Mouse (Mus musculus): ENCODE data around the gene Dcaf17.

Dcaf17 gene

DNA sequence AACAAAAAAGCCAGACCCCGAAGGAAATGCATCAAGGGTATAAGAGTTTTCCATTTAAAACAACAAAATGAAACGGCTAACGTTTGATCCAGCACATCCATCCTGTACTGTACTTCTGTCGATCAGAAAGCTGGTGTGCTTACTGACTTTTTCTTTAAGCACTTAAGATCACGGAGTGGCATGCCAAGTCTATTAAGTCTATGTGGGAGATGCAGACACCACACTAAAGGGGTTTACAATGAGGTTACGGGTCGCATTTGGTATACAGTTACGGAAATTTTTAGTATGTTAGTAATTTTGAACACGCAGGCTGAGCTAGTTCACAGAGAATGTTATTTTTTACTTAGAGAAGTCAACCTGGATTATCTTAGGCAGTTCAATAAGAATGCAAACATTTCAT is 412 bp upstream of the Dcaf17 start:
- peak; percentile 55 for DNase-seq (ENCODE audit: low read depth, low spot score)

DNA sequence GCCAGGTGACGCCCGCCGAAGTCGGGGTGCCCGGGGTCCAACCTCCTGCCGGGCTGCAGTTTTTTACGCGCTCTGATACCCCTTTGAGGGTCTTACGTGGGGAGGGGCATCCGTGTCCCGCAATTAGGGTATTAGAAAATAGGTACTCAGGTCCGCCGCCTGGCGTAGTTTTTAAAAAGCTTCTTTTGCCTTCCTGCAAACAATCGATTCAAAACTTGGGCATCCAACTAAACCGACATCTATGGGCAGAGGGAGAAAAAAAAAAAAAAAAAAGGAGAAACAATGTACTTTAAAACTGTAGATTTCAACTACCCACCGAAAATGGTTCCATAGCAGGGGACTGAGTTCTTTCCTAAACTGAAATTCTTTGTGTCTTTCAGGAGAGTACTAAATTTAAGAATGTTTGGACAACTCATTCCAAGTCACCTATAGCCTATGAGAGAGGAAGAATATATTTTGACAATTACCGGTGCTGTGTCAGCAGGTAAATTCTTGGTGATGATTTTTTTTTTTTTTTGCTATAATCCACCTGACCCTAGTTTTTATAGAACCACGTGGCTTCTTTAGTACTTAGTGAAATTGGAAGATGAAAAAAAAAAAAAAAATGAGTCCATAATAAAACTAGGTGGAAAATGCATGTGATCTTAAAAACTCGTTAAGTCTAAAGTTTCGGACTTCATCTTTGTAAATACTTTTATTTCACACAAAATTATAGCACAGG is 1.1 kb downstream of the Dcaf17 start:
- DNase-seq (ENCODE audit: low read depth, low spot score) = no peak

- no peak for DNase-seq (ENCODE audit: low read depth, low spot score)
These were observed 16.5 kb downstream of the Dcaf17 start for GRCm38 (mm10) chr2:71071601-71072000.

DNA sequence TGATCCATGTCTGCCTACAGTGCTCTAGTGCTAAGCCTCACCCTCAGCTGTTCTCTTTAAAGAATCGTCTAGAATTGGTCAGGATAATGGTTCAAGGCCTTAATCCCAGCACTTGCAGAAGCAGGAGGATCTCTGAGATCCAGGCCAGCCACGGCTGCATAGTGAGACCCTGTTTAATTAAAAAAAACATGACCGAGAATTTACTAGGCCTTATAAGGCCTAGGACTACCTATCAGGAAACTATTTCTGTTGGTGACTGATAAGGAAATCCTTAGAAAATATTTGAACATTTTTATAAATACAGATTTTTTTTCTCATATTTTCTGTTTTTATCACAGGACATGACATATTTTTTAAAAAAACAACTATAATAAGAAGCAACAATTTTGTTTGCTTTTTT is 18.2 kb downstream of the Dcaf17 start:
- no peak for DNase-seq (ENCODE audit: low read depth, low spot score)

DNA sequence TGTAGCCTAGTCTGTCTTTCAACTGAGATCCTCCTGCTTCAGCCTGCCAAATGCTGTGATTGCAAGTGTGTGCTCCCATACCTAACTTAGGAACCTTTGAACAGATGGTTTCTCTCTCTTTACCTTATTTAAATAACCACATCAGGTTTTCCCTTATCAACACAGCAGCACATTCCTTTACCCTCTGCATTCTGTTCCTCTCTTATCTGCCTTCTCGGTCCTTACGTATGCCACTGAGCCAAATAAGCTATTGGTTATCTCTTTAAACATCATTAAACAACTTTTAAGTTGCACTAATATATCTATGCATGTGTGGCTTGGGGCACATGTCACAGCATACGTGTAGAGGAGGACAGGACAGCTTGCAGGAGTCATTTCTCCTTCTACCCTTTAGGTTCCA is 18.7 kb downstream of the Dcaf17 start:
- DNase-seq (ENCODE audit: low read depth, low spot score) = no peak

- no peak for DNase-seq (ENCODE audit: low read depth, low spot score)
These were observed 27.3 kb downstream of the Dcaf17 start for GRCm38 (mm10) chr2:71082416-71082815.

DNA sequence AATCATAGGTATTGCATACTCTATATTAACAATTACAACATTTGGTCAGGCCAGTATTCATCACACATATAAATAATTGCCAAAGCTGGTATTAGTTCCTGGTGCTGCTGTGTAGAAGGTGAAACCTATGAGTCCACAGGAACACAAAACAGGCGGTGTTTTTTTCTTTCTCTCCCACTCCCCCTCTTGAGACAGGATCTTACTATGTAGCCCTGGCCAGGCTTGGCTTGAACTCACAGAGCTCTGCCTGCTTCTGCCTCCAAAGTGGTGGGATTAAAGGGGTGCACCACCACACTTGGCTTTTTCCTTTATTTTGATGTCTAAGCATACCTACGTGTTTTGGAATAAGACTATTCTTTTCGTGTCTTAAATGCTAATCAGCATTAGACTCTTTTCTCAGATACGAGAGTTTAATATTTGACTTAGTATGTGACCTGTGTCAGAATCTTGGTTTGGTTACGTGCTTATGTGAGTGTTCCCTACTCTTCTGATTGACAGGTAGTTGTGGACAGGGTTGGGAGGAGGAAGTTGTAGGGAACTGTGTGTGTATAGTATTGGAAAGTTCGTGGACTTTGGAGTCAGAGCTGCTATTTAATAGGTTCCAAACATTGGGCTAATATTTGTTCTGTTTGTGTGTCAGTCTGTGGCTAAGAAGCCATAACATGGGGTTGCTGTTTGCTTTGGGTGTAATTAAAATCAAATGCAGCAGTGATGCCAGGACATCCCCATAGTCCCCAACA is 28.5 kb downstream of the Dcaf17 start:
- no peak for DNase-seq (ENCODE audit: low read depth, low spot score)

DNA sequence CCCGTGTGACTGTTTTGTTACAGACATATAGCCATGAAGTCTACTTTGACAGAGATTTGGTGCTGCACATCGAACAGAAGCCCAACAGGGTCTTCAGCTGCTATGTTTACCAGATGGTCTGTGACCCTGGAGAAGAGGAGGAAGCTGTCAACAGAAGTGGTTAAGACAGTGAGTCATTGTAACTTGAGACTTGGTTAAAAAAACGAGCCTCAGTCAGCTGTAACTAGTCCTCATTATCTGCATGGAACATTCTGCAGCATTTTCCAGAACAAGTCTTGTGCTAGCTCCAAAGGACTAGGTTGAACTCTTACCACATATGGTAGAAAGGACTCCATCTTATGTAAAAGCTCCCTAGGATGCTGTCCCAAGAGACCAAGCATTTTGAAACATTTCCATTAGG is 34.6 kb downstream of the Dcaf17 start:
- DNase-seq (ENCODE audit: low read depth, low spot score) = no peak

- no peak for DNase-seq (ENCODE audit: low read depth, low spot score)
These were observed 35.7 kb downstream of the Dcaf17 start for GRCm38 (mm10) chr2:71090660-71091445.

DNA sequence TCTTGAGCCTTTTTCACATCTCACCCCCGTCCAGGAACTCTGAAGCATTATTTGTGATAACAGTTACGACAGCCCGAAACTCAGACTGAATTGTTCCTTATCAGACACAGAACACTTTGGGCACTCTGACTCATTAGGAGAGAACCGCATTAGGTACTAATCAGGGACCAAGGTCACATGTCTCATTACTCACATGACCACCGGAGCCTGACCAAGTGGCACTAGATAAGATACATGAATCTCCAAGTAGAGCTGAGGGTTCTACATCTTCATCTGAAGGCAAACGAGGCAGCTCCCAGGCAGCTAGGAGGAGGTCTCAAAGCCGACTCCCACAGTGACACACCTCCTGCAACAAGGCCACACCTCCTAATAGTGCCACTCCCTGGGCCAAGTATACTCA is 41.0 kb downstream of the Dcaf17 start:
- peak; percentile 79 for DNase-seq (ENCODE audit: low read depth, low spot score)

- no peak for DNase-seq (ENCODE audit: low read depth, low spot score)
These were observed 47.6 kb downstream of the Dcaf17 start for GRCm38 (mm10) chr2:71102621-71103291.

- peak; percentile 90 for DNase-seq (ENCODE audit: low read depth, low spot score)
These were observed 48.2 kb downstream of the Dcaf17 start for GRCm38 (mm10) chr2:71103292-71103680.

DNA sequence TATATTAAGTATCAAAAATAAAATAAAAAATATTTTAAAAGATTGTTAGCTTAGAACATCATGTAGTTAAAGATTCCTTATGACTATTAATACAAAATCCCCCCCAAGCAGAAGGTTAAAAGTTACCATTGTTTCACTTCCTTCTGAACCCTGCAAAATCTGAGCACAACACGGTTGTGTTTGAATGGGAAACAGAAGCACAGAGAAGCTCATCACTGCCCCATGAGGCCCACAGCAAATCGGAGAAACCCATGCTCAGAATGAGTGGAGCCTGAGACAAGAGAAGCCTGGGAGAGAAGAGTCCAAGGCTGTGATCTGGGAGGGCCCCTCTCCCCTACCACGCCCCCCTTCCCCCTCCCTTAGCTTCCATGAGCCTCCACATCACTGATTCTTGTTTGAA is 49.6 kb downstream of the Dcaf17 start:
- DNase-seq (ENCODE audit: low read depth, low spot score) = peak; percentile 87

- no peak for DNase-seq (ENCODE audit: low read depth, low spot score)
These were observed 50.5 kb downstream of the Dcaf17 start for GRCm38 (mm10) chr2:71105469-71106215.

DNA sequence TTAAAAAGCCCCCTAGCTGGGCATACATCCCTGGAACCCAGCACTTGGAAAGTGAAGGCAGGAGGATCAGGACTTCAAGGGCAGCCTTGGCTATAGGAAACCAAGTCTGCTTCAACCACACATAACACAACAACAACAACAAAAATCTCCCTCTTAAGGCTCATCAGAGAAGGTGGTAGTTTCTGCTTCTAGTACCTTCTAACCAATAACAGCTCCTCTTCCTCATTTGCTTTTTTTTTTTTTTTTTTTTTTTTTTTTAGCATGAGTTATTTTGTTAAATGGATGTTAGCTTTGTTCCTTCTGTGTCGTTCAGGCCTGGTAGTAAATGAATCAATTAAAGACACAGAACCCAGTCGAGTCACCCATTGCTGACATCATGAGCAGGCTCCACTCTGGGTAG is 52.1 kb downstream of the Dcaf17 start:
- DNase-seq (ENCODE audit: low read depth, low spot score) = no peak

DNA sequence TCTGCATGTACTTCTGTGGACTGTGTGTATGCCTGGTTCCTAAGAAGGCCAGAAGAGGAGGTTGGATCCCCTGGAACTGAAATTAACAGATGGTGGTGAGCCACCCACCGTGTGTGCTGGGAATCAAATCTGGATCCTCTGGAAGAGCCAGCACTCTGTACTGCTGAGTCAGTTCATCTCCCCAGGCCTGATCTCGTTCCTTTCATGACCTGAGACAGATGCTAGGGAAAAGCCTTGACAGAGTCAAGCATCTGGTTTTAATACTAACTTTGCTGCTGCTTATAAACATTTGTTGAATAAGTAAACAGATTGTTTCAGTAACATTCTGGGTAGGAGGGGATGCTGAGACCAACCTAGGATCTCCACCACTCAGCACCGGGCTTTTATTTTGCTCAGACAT is 53.4 kb downstream of the Dcaf17 start:
- DNase-seq (ENCODE audit: low read depth, low spot score) = no peak

DNA sequence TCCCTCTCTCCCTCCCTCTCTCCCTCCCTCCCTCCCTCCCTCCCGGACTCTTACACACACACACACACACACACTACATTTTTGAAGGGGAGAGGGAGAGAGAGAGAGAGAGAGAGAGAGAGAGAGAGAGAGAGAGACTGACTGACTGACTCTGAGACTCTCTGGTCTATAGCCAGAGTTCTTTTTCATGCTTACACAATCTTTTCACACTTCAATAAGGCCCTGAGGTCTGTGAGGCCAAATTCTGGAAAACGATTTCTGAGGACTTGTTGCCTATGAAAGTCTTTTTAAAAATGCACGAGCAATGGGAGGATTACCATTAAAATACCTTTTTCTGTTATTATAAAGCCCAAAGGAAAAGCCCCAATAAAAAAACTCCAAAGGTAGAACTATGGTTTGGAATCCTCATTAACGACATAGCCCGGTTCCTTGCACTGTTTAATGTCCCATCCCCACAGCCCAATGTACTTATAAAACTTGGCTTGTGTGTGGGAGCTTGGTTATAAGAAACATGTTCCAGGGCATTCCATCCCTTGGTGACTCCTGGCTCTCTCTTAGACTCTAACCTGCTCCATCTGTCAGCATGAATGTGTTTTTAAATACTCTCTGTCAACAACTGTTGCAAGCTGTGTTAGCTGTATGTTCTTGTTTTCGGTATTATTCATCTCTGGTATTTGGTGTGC is 58.5 kb downstream of the Dcaf17 start:
- no peak for DNase-seq (ENCODE audit: low read depth, low spot score)

GRCm38 (mm10) chr2:71116151-71116550 is 61.0 kb downstream of the Dcaf17 start:
- peak; percentile 43 for DNase-seq (ENCODE audit: low read depth, low spot score)

GRCm38 (mm10) chr2:71117797-71118708 is 62.9 kb downstream of the Dcaf17 start, which contains the start of gene Cybrd1:
TSS of gene Cybrd1 (plus strand) at chr2:71117923.
- DNase-seq (ENCODE audit: low read depth, low spot score) = no peak

All from A20 (cell line).